Mouse (Mus musculus): ENCODE results near the gene Gm49325. TPM values are rescaled to one million over a fixed set of nuclear protein-coding genes. Genes with fewer than 3 reads are reported as not detected.

Gene Gm49325
- polyA plus RNA-seq, 1 experiment from 2014 or later = 2.6 TPM

GRCm38 (mm10) chr10:77658286-77658994 is 52.4 kb downstream of the Gm49325 start:
- Histone ChIP-seq H3K4me1 (peaks cover 4% of the 10 kb centered on the region; the same call in 1 of the 2 replicates), H3K27me3 (no peaks in the 10 kb centered on the region), H3K36me3 (no peaks in the 10 kb centered on the region), H3K4me3 (no peak overlapping the region), H3K9ac (no peak overlapping the region), H3K9me3 (peaks cover 4% of the 10 kb centered on the region; the same call in 1 of the 2 replicates), H3K27ac (no peak overlapping the region), H3K4me2 (no peak overlapping the region)
- WGBS = 69% methylated on average over 15 of the region's 15 CpGs
- no peak for ATAC-seq (ENCODE audit: insufficient number of reproducible peaks, insufficient read depth, low FRiP score, low TSS enrichment, low read depth)

GRCm38 (mm10) chr10:77663949-77664665 is 58.1 kb downstream of the Gm49325 start:
- H3K4me2 ChIP-seq = no peak overlapping the region
- H3K4me3 ChIP-seq = no peak overlapping the region
- ATAC-seq (ENCODE audit: insufficient number of reproducible peaks, insufficient read depth, low FRiP score, low TSS enrichment, low read depth) = no peak
- H3K27me3 ChIP-seq = 0 out of 2 replicates have a peak, but pooled peaks cover 3% of the 10 kb centered on the region
- peaks cover 4% of the 10 kb centered on the region; the same call in 1 of the 2 replicates for H3K9me3 ChIP-seq
- no peaks in the 10 kb centered on the region for H3K36me3 ChIP-seq
- H3K4me1 ChIP-seq = peaks cover 3% of the 10 kb centered on the region; the same call in 1 of the 2 replicates
- 55% methylated on average over 43 of the region's 43 CpGs for WGBS
- H3K9ac ChIP-seq = 0 out of 2 replicates have a peak overlapping the region, but pooled peaks have one; percentile 32
- H3K27ac ChIP-seq = no peak overlapping the region

- Histone ChIP-seq H3K27ac (no peak overlapping the region), H3K9me3 (no peaks in the 10 kb centered on the region), H3K27me3 (0 out of 2 replicates have a peak, but pooled peaks cover 3% of the 10 kb centered on the region), H3K9ac (no peak overlapping the region), H3K4me3 (no peak overlapping the region), H3K36me3 (no peaks in the 10 kb centered on the region), H3K4me1 (peaks cover 3% of the 10 kb centered on the region; the same call in 1 of the 2 replicates), H3K4me2 (no peak overlapping the region)
- WGBS = 80% methylated on average over 8 of the region's 8 CpGs
- no peak for ATAC-seq (ENCODE audit: insufficient number of reproducible peaks, insufficient read depth, low FRiP score, low TSS enrichment, low read depth)
Measured at GRCm38 (mm10) chr10:77666342-77666741, 60.3 kb downstream of the Gm49325 start.

- no peaks in the 10 kb centered on the region for H3K36me3 ChIP-seq
- H3K9ac ChIP-seq = no peak overlapping the region
- 0 out of 2 replicates have a peak, but pooled peaks cover 3% of the 10 kb centered on the region for H3K27me3 ChIP-seq
- whole genome bisulfite sequencing = 73% methylated on average over 4 of the region's 4 CpGs
- H3K4me3 ChIP-seq = no peak overlapping the region
- H3K9me3 ChIP-seq = no peaks in the 10 kb centered on the region
- H3K27ac ChIP-seq = no peak overlapping the region
- no peak for ATAC-seq (ENCODE audit: insufficient number of reproducible peaks, insufficient read depth, low FRiP score, low TSS enrichment, low read depth)
- no peak overlapping the region for H3K4me2 ChIP-seq
- peaks cover 3% of the 10 kb centered on the region; the same call in 1 of the 2 replicates for H3K4me1 ChIP-seq
Measured at GRCm38 (mm10) chr10:77667402-77667801, 61.4 kb downstream of the Gm49325 start.

GRCm38 (mm10) chr10:77670710-77671109 is 64.7 kb downstream of the Gm49325 start:
- Histone ChIP-seq H3K9me3 (no peaks in the 10 kb centered on the region), H3K36me3 (no peaks in the 10 kb centered on the region), H3K27me3 (peaks cover under 1% of the 10 kb centered on the region; the same call in 1 of the 2 replicates), H3K9ac (no peak overlapping the region), H3K4me3 (no peak overlapping the region), H3K4me1 (peaks cover 9% of the 10 kb centered on the region), H3K27ac (no peak overlapping the region), H3K4me2 (no peak overlapping the region)
- 57% methylated on average over 4 of the region's 4 CpGs for WGBS
- no peak for ATAC-seq (ENCODE audit: insufficient number of reproducible peaks, insufficient read depth, low FRiP score, low TSS enrichment, low read depth)

GRCm38 (mm10) chr10:77671519-77671918 is 65.5 kb downstream of the Gm49325 start:
- Histone ChIP-seq H3K4me3 (no peak overlapping the region), H3K9ac (no peak overlapping the region), H3K36me3 (no peaks in the 10 kb centered on the region), H3K27ac (no peak overlapping the region), H3K4me2 (no peak overlapping the region), H3K27me3 (peaks cover 8% of the 10 kb centered on the region; the same call in 1 of the 2 replicates), H3K9me3 (no peaks in the 10 kb centered on the region), H3K4me1 (peaks cover 9% of the 10 kb centered on the region)
- WGBS = 85% methylated on average over 4 of the region's 4 CpGs
- ATAC-seq (ENCODE audit: insufficient number of reproducible peaks, insufficient read depth, low FRiP score, low TSS enrichment, low read depth) = no peak

- H3K4me2 ChIP-seq = no peak overlapping the region
- H3K9me3 ChIP-seq = no peaks in the 10 kb centered on the region
- H3K36me3 ChIP-seq = no peaks in the 10 kb centered on the region
- peaks cover 29% of the 10 kb centered on the region for H3K27me3 ChIP-seq
- H3K9ac ChIP-seq = no peak overlapping the region
- ATAC-seq (ENCODE audit: insufficient number of reproducible peaks, insufficient read depth, low FRiP score, low TSS enrichment, low read depth) = no peak
- H3K27ac ChIP-seq = no peak overlapping the region
- WGBS = 47% methylated on average over 13 of the region's 13 CpGs
- no peak overlapping the region for H3K4me3 ChIP-seq
- peaks cover 22% of the 10 kb centered on the region for H3K4me1 ChIP-seq
Measured at GRCm38 (mm10) chr10:77673765-77674164, 67.8 kb downstream of the Gm49325 start.

- Histone ChIP-seq H3K4me3 (peak overlapping the region; percentile 43), H3K27me3 (peaks cover 39% of the 10 kb centered on the region), H3K9me3 (no peaks in the 10 kb centered on the region), H3K36me3 (no peaks in the 10 kb centered on the region), H3K9ac (peak overlapping the region; percentile 66), H3K4me2 (peak overlapping the region; percentile 78), H3K27ac (no peak overlapping the region), H3K4me1 (peaks cover 22% of the 10 kb centered on the region)
- no peak for ATAC-seq (ENCODE audit: insufficient number of reproducible peaks, insufficient read depth, low FRiP score, low TSS enrichment, low read depth)
- under 1% methylated on average over 35 of the region's 35 CpGs for WGBS
Measured at GRCm38 (mm10) chr10:77677562-77677961, 71.6 kb downstream of the Gm49325 start.

GRCm38 (mm10) chr10:77682994-77683393 is 77.0 kb downstream of the Gm49325 start:
- WGBS = 71% methylated on average over 7 of the region's 7 CpGs
- no peak for ATAC-seq (ENCODE audit: insufficient number of reproducible peaks, insufficient read depth, low FRiP score, low TSS enrichment, low read depth)
- Histone ChIP-seq H3K27me3 (peaks cover 64% of the 10 kb centered on the region), H3K9me3 (no peaks in the 10 kb centered on the region), H3K4me3 (no peak overlapping the region), H3K36me3 (no peaks in the 10 kb centered on the region), H3K4me2 (no peak overlapping the region), H3K9ac (no peak overlapping the region), H3K27ac (no peak overlapping the region), H3K4me1 (peaks cover 18% of the 10 kb centered on the region)

GRCm38 (mm10) chr10:77684181-77684580 is 78.2 kb downstream of the Gm49325 start:
- Histone ChIP-seq H3K4me1 (peaks cover 15% of the 10 kb centered on the region), H3K9me3 (no peaks in the 10 kb centered on the region), H3K27ac (no peak overlapping the region), H3K9ac (no peak overlapping the region), H3K4me3 (no peak overlapping the region), H3K4me2 (no peak overlapping the region), H3K27me3 (peaks cover 65% of the 10 kb centered on the region), H3K36me3 (no peaks in the 10 kb centered on the region)
- no peak for ATAC-seq (ENCODE audit: insufficient number of reproducible peaks, insufficient read depth, low FRiP score, low TSS enrichment, low read depth)
- WGBS = 16% methylated on average over 8 of the region's 8 CpGs

GRCm38 (mm10) chr10:77685895-77686664 is 80.1 kb downstream of the Gm49325 start, which contains the start of gene Tspear:
Tspear (plus strand) TSS chr10:77686569.
- WGBS = 4% methylated on average over 22 of the region's 22 CpGs
- H3K9ac ChIP-seq = no peak within 1 kb of the TSS
- no peak; the same call in 1 of the 2 replicates for ATAC-seq (ENCODE audit: insufficient number of reproducible peaks, insufficient read depth, low FRiP score, low TSS enrichment, low read depth)
- peaks cover 18% of the 10 kb centered on the region for H3K4me1 ChIP-seq
- no peak within 1 kb of the TSS for H3K4me3 ChIP-seq
- peak within 1 kb of the TSS; percentile 35 for H3K4me2 ChIP-seq
- 0 out of 2 replicates have a peak within 1 kb of the TSS, but pooled peaks have one; percentile 7 for H3K27ac ChIP-seq
- H3K9me3 ChIP-seq = no peaks in the 10 kb centered on the region
- peaks cover 67% of the 10 kb centered on the region for H3K27me3 ChIP-seq
- H3K36me3 ChIP-seq = no peaks in the 10 kb centered on the region
